7 mouse cellular contexts compared by ENCODE assay signal in the genomic region with DNA sequence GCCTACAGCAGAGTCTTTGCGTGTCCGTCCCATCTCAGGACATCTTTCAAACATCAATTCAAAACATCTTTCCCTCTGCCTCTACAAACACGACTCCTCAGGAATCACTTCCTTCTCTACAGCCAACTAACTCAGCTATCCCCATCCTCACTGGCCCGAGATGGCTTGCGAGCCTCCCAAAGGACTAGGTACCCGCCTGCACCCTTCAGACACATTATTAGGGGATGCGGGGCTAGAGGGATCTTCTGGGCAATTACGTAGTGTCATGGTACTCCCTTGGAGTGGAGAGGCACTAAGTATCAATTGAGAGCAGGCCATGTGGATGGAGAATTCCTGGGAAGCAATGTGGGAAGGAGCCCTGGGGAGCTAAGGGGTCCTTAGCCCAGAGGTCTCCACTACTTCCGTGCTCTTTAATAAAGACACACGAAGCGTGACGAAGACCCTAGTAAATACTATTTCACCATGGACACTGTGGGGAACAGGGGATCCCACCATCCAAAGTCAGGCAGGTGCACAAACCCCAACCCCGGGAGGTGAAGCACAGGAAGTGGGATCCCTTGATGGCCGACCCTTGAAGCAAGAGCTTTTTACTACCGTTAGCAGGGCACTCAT. TPM values are rescaled to one million over a fixed set of nuclear protein-coding genes. Genes with fewer than 3 reads are reported as not detected.
DNase-seq lines count a peak whose midpoint lies in the region; ATAC-seq and TF ChIP-seq lines count a peak whose summit lies in the region.

No protein-coding gene starts in this region.

- H3K36me3 ChIP-seq in lung, postnatal 0 days (ENCODE audit: insufficient read depth, low read length), result no peaks in the 10 kb centered on the region
- 0 out of 2 replicates have a peak, but pooled peaks cover 3% of the 10 kb centered on the region for H3K36me3 ChIP-seq in limb, embryonic 12.5 days
- H3K36me3 ChIP-seq in stomach, embryonic 14.5 days (ENCODE audit: control insufficient read depth, insufficient read depth, low read length), result no peaks in the 10 kb centered on the region

- no peak for DNase-seq in lung, postnatal 0 days (ENCODE audit: low spot score)
- no peak for DNase-seq in lung, postnatal 14 days
- DNase-seq in right cerebral cortex, postnatal 10 days (ENCODE audit: low spot score in 2 of 2), result no peak
- no peak for DNase-seq in cerebellum, postnatal 14 days

- no peaks in the 10 kb centered on the region for H3K27me3 ChIP-seq in lung, postnatal 0 days (replicated peaks; ENCODE audit: insufficient read depth, low read length)
- H3K27me3 ChIP-seq in limb, embryonic 12.5 days, result peaks cover 9% of the 10 kb centered on the region; the same call in 1 of the 2 replicates
- no peaks in the 10 kb centered on the region for H3K27me3 ChIP-seq in stomach, embryonic 14.5 days (ENCODE audit: control insufficient read depth, insufficient read depth, low read length)

- no peak for TF ChIP-seq EP300 in lung, postnatal 0 days (IDR thresholded peaks at IDR 0.05)

- peaks cover 13% of the 10 kb centered on the region for H3K4me1 ChIP-seq in lung, postnatal 0 days (ENCODE audit: insufficient read depth, low read depth, low read length)
- peaks cover 7% of the 10 kb centered on the region for H3K4me1 ChIP-seq in limb, embryonic 12.5 days (replicated peaks)
- H3K4me1 ChIP-seq in stomach, embryonic 14.5 days (ENCODE audit: control insufficient read depth, insufficient read depth, low read length), result peaks cover 9% of the 10 kb centered on the region; the same call in 1 of the 2 replicates

- WGBS in lung, postnatal 0 days, result 31% methylated on average over 15 of the region's 15 CpGs
- WGBS in limb, embryonic 12.5 days, result 38% methylated on average over 15 of the region's 15 CpGs
- 38% methylated on average over 15 of the region's 15 CpGs for WGBS in stomach, embryonic 14.5 days

- 0 out of 2 replicates have a peak overlapping the region, but pooled peaks have one; percentile 7 for H3K27ac ChIP-seq in lung, postnatal 0 days (ENCODE audit: low read length)
- H3K27ac ChIP-seq in limb, embryonic 12.5 days, result 0 out of 2 replicates have a peak overlapping the region, but pooled peaks have one; percentile 50
- no peak overlapping the region for H3K27ac ChIP-seq in stomach, embryonic 14.5 days (ENCODE audit: low read length)

- H3K9ac ChIP-seq in lung, postnatal 0 days (replicated peaks; ENCODE audit: low read depth), result peak overlapping the region; percentile 57
- H3K9ac ChIP-seq in limb, embryonic 12.5 days (replicated peaks), result peak overlapping the region; percentile 77
- H3K9ac ChIP-seq in stomach, embryonic 14.5 days (replicated peaks; ENCODE audit: low read depth, low read length), result peak overlapping the region; percentile 49

- peak overlapping the region; percentile 72 for H3K4me2 ChIP-seq in lung, postnatal 0 days (replicated peaks; ENCODE audit: low read depth, low read length)
- H3K4me2 ChIP-seq in limb, embryonic 12.5 days, result peak overlapping the region; percentile 79
- peak overlapping the region; percentile 62 for H3K4me2 ChIP-seq in stomach, embryonic 14.5 days (replicated peaks; ENCODE audit: low read depth, low read length)

- H3K4me3 ChIP-seq in lung, postnatal 0 days (ENCODE audit: low read depth, low read length), result peak overlapping the region; percentile 65
- H3K4me3 ChIP-seq in limb, embryonic 12.5 days (replicated peaks), result peak overlapping the region; percentile 71
- peak overlapping the region; percentile 59 for H3K4me3 ChIP-seq in stomach, embryonic 14.5 days (ENCODE audit: low read depth, low read length)

- no peak for ATAC-seq in lung, postnatal 0 days
- ATAC-seq in erythroblast, adult 5-6 weeks (replicated peaks; ENCODE audit: low FRiP score, poor library complexity, severe bottlenecking), result peak; percentile 12; the same call in 1 of the 2 replicates
- 0 out of 2 replicates have a peak, but pooled peaks have one; percentile 20 for ATAC-seq in limb, embryonic 12.5 days (ENCODE audit: insufficient number of reproducible peaks, insufficient read depth, low FRiP score, low TSS enrichment, low read depth)
- no peak; the same call in 1 of the 2 replicates for ATAC-seq in stomach, embryonic 14.5 days (ENCODE audit: insufficient number of reproducible peaks, insufficient read depth, low FRiP score, low read depth)

- H3K9me3 ChIP-seq in lung, postnatal 0 days (ENCODE audit: low read length), result no peaks in the 10 kb centered on the region
- H3K9me3 ChIP-seq in limb, embryonic 12.5 days, result no peaks in the 10 kb centered on the region
- H3K9me3 ChIP-seq in stomach, embryonic 14.5 days (ENCODE audit: control insufficient read depth, low read depth, low read length), result no peaks in the 10 kb centered on the region

- no peak for TF ChIP-seq CTCF in lung, postnatal 0 days (IDR thresholded peaks at IDR 0.05)

RNA-seq across cellular contexts. Expression of a gene that starts 0.7 kb away (rescaled TPM):
- polyA plus RNA-seq in lung, postnatal 0 days (2015; fragmentation: Nextera tagmentation; extraction: Ambion mirVana), result 94.9 and 99.9 TPM in 2 replicates
- 8.1 and 8.4 TPM in 2 replicates for total RNA-seq in erythroblast, adult 5-6 weeks (2015; ENCODE audit: low replicate concordance)
- 23.6 and 39.4 TPM in 2 replicates for total RNA-seq in erythroblast, adult 5-6 weeks (2017; ENCODE audit: low replicate concordance)
- 165 and 176 TPM in 2 replicates for polyA plus RNA-seq in limb, embryonic 12.5 days (2016; fragmentation: Nextera tagmentation; extraction: Ambion mirVana)
- polyA plus RNA-seq in stomach, embryonic 14.5 days (2014; fragmentation: Nextera tagmentation; extraction: Ambion mirVana), result 151 and 169 TPM in 2 replicates

RNA-seq across cellular contexts. Expression of a gene that starts 3.1 kb away (rescaled TPM):
- 6.4 and 6.6 TPM in 2 replicates for polyA plus RNA-seq in lung, postnatal 0 days (2015; fragmentation: Nextera tagmentation; extraction: Ambion mirVana)
- total RNA-seq in erythroblast, adult 5-6 weeks (2015; ENCODE audit: low replicate concordance), result 5.4 and 9.6 TPM in 2 replicates
- 1.4 and 1.8 TPM in 2 replicates for total RNA-seq in erythroblast, adult 5-6 weeks (2017; ENCODE audit: low replicate concordance)
- polyA plus RNA-seq in limb, embryonic 12.5 days (2016; fragmentation: Nextera tagmentation; extraction: Ambion mirVana), result 3.8 and 4.4 TPM in 2 replicates
- 10.8 and 11.4 TPM in 2 replicates for polyA plus RNA-seq in stomach, embryonic 14.5 days (2014; fragmentation: Nextera tagmentation; extraction: Ambion mirVana)

RNA-seq across cellular contexts. Expression of a gene that starts 9.8 kb away (rescaled TPM):
- polyA plus RNA-seq in lung, postnatal 0 days (2015; fragmentation: Nextera tagmentation; extraction: Ambion mirVana), result 12.9 and 13.0 TPM in 2 replicates
- total RNA-seq in erythroblast, adult 5-6 weeks (2015; ENCODE audit: low replicate concordance), result not detected in 2 replicates
- total RNA-seq in erythroblast, adult 5-6 weeks (2017; ENCODE audit: low replicate concordance), result not detected in 2 replicates
- 14.3 and 14.4 TPM in 2 replicates for polyA plus RNA-seq in limb, embryonic 12.5 days (2016; fragmentation: Nextera tagmentation; extraction: Ambion mirVana)
- 13.7 and 16.1 TPM in 2 replicates for polyA plus RNA-seq in stomach, embryonic 14.5 days (2014; fragmentation: Nextera tagmentation; extraction: Ambion mirVana)

RNA-seq across cellular contexts. Expression of a gene that starts 10.9 kb away (rescaled TPM):
- 2.7 and 4.9 TPM in 2 replicates for polyA plus RNA-seq in lung, postnatal 0 days (2015; fragmentation: Nextera tagmentation; extraction: Ambion mirVana)
- 0.63 TPM in 1 of 2 replicates, not detected in the other for total RNA-seq in erythroblast, adult 5-6 weeks (2015; ENCODE audit: low replicate concordance)
- 0.70 TPM in 1 of 2 replicates, not detected in the other for total RNA-seq in erythroblast, adult 5-6 weeks (2017; ENCODE audit: low replicate concordance)
- 2.8 and 3.0 TPM in 2 replicates for polyA plus RNA-seq in limb, embryonic 12.5 days (2016; fragmentation: Nextera tagmentation; extraction: Ambion mirVana)
- 41.9 and 44.3 TPM in 2 replicates for polyA plus RNA-seq in stomach, embryonic 14.5 days (2014; fragmentation: Nextera tagmentation; extraction: Ambion mirVana)

RNA-seq across cellular contexts. Expression of a gene that starts 12.3 kb away (rescaled TPM):
- polyA plus RNA-seq in lung, postnatal 0 days (2015; fragmentation: Nextera tagmentation; extraction: Ambion mirVana), result 5.0 and 7.1 TPM in 2 replicates
- total RNA-seq in erythroblast, adult 5-6 weeks (2015; ENCODE audit: low replicate concordance), result not detected in 2 replicates
- not detected in 2 replicates for total RNA-seq in erythroblast, adult 5-6 weeks (2017; ENCODE audit: low replicate concordance)
- 2.3 TPM in 2 replicates for polyA plus RNA-seq in limb, embryonic 12.5 days (2016; fragmentation: Nextera tagmentation; extraction: Ambion mirVana)
- polyA plus RNA-seq in stomach, embryonic 14.5 days (2014; fragmentation: Nextera tagmentation; extraction: Ambion mirVana), result 1.6 and 2.1 TPM in 2 replicates

Comparison
In these comparisons a context has a peak if more than half of its experiments do, and no peak if none do; other contexts are left out.
1. ATAC-seq: peak in erythroblast, adult 5-6 weeks (single experiment) and limb, embryonic 12.5 days (single experiment); none in lung, postnatal 0 days (single experiment) and stomach, embryonic 14.5 days (single experiment).
2. Peak in every context shown above with its lines, with median percentiles within 50 percentile points of each other: H3K4me2 ChIP-seq, H3K4me3 ChIP-seq and H3K9ac ChIP-seq.